In genomic region chr19:6311783-6312182, GRCm38 (mm10) we compare ENCODE assay signal across 2 mouse cellular contexts. TPM values are rescaled to one million over a fixed set of nuclear protein-coding genes. Genes with fewer than 3 reads are reported as not detected.
A peak's percentile ranks its signal among the peaks of the same experiment; 100 is the strongest.
DNase-seq lines count a peak whose midpoint lies in the region; TF ChIP-seq lines count a peak whose summit lies in the region.
"Not testable (repeated sequence)": the region's sequence is repeated elsewhere in the genome, so short reads cannot be mapped to it uniquely, and the experiment has no call there.

No protein-coding gene starts in this region.

- not testable (repeated sequence) for H3K4me2 ChIP-seq in CH12.LX (ENCODE audit: insufficient read depth, low read depth, poor library complexity, severe bottlenecking)

- dilution Hi-C loops in CH12.LX (cut with MboI; ENCODE audit: extremely low pct_ligation_motif_present, extremely low pct_unique_long_range_greater_than_20kb, low sequenced_read_pairs), result not testable (repeated sequence)

- TF ChIP-seq RAD21 in CH12.LX (IDR thresholded peaks at IDR 0.05; ENCODE audit: low read depth, low read length); MEL (IDR thresholded peaks at IDR 0.05; ENCODE audit: low read depth, low read length): not testable (repeated sequence)

- not testable (repeated sequence) for H3K79me2 ChIP-seq in CH12.LX (replicated peaks; ENCODE audit: control insufficient read depth, extremely low read depth, insufficient read depth, poor library complexity, severe bottlenecking); MEL (ENCODE audit: control insufficient read depth, insufficient read depth, low read length, poor library complexity)

- not testable (repeated sequence) for DNase-seq in CH12.LX (ENCODE audit: extremely low read depth); MEL (ENCODE audit: low read depth, low spot score)

- not testable (repeated sequence) for TF ChIP-seq CTCF in CH12.LX (conservative IDR thresholded peaks at IDR 0.05 in 1 of 2, IDR thresholded peaks at IDR 0.05 in 1 of 2; ENCODE audit: low read depth in 2 of 2, low read length in 2 of 2); MEL (IDR thresholded peaks at IDR 0.05 in 2 of 3, conservative IDR thresholded peaks at IDR 0.05 in 1 of 3; ENCODE audit: control insufficient read depth in 1 of 3, insufficient read depth in 1 of 3, low read depth in 2 of 3, low read length in 3 of 3, poor library complexity in 1 of 3, severe bottlenecking in 1 of 3)

- H3K36me3 ChIP-seq in CH12.LX (replicated peaks in 1 of 2; ENCODE audit: control insufficient read depth in 1 of 2, insufficient read depth in 1 of 2, low read length in 1 of 2), result peaks cover 3 to 48% of the 10 kb centered on the region in 2 experiments
- not testable (repeated sequence) for H3K36me3 ChIP-seq in MEL (ENCODE audit: control insufficient read depth in 1 of 2, insufficient read depth in 2 of 2, low read length in 2 of 2)

- not testable (repeated sequence) for H3K27ac ChIP-seq in CH12.LX (ENCODE audit: insufficient read depth, low read depth); MEL (ENCODE audit: control insufficient read depth, low read depth, low read length)

- in situ Hi-C loops in CH12.LX (cut with MboI; ENCODE audit: low pct_ligation_motif_present, low pct_unique_long_range_greater_than_20kb, low sequenced_read_pairs), result loop anchor here (25.0 kb wide), 1 partner anchor 149 kb away; no protein-coding TSS in a partner anchor

- not testable (repeated sequence) for H3K4me3 ChIP-seq in CH12.LX (replicated peaks in 1 of 3; ENCODE audit: low read depth in 2 of 3, low read length in 2 of 3, poor library complexity in 1 of 3); MEL (ENCODE audit: control insufficient read depth in 1 of 2, insufficient read depth in 1 of 2, low read depth in 2 of 2, low read length in 2 of 2)

- H3K27me3 ChIP-seq in CH12.LX (replicated peaks); MEL (ENCODE audit: control insufficient read depth in 1 of 2, insufficient read depth in 2 of 2, low read length in 2 of 2): not testable (repeated sequence)

- not testable (repeated sequence) for TF ChIP-seq POLR2A in CH12.LX (IDR thresholded peaks at IDR 0.05; ENCODE audit: low read depth, low read length); MEL (IDR thresholded peaks at IDR 0.05; ENCODE audit: control insufficient read depth in 1 of 2, insufficient read depth in 1 of 2, low read depth in 1 of 2, low read length in 2 of 2, poor library complexity in 1 of 2)

- H3K4me1 ChIP-seq in CH12.LX (ENCODE audit: control insufficient read depth in 1 of 2, insufficient read depth in 2 of 2), result peaks cover 15 to 20% of the 10 kb centered on the region in 2 experiments
- not testable (repeated sequence) for H3K4me1 ChIP-seq in MEL (ENCODE audit: control insufficient read depth in 1 of 2, insufficient read depth in 2 of 2, low read length in 2 of 2)

- not testable (repeated sequence) for H3K9me3 ChIP-seq in CH12.LX (replicated peaks; ENCODE audit: low read length); MEL (replicated peaks; ENCODE audit: insufficient read depth, low read length)

- not testable (repeated sequence) for H3K9ac ChIP-seq in CH12.LX (ENCODE audit: insufficient read depth, low read depth); MEL (ENCODE audit: control insufficient read depth, low read depth, low read length, poor library complexity, severe bottlenecking)

- TF ChIP-seq EP300 in CH12.LX (IDR thresholded peaks at IDR 0.05; ENCODE audit: low read length); MEL (IDR thresholded peaks at IDR 0.05; ENCODE audit: low read depth in 1 of 2, low read length in 2 of 2): not testable (repeated sequence)

TF ChIP-seq in CH12.LX, 34 proteins besides CTCF, POLR2A, EP300 and RAD21:
- TF ChIP-seq ZNF384 (IDR thresholded peaks at IDR 0.05; ENCODE audit: low read depth, low read length), result peak; percentile 71
- TF ChIP-seq HCFC1 (IDR thresholded peaks at IDR 0.05; ENCODE audit: low read depth, low read length), result peak; percentile 49

TF ChIP-seq in MEL, 35 proteins besides CTCF, POLR2A, EP300 and RAD21:
- TF ChIP-seq ZNF384 (IDR thresholded peaks at IDR 0.05; ENCODE audit: low read depth, low read length) (peak; percentile 86), HCFC1 (IDR thresholded peaks at IDR 0.05; ENCODE audit: low read depth, low read length) (peak; percentile 77)
TF ChIP-seq in MEL: peak in this region for 2; not testable (repeated sequence) for 33.

RNA-seq across cellular contexts. Expression of gene Cdc42bpg, which starts 5.5 kb away (rescaled TPM):
- total RNA-seq in CH12.LX (2012; rRNA removed) (4.1 and 4.2 TPM in 2 replicates), CH12.LX (2014; rRNA removed) (0.65 and 0.79 TPM in 2 replicates), MEL (2012; rRNA removed) (2.0 and 2.6 TPM in 2 replicates)
- polyA plus RNA-seq in CH12.LX (2012; ENCODE audit: insufficient read length, low read depth) (2.3 and 2.6 TPM in 2 replicates), MEL (2012; ENCODE audit: insufficient read depth in 1 of 2, insufficient read length in 2 of 2, low read depth in 1 of 2, low replicate concordance in 2 of 2, missing spikeins in 1 of 2) (1 to 10 TPM in 1 of 2 experiments, not detected in 1; 4.5 TPM)

RNA-seq across cellular contexts. Expression of gene Men1, which starts 23.0 kb away (rescaled TPM):
- total RNA-seq in CH12.LX (2012; rRNA removed), result 42.9 and 43.0 TPM in 2 replicates
- total RNA-seq in CH12.LX (2014; rRNA removed), result 23.5 and 24.9 TPM in 2 replicates
- 50.7 and 67.8 TPM in 2 replicates for polyA plus RNA-seq in CH12.LX (2012; ENCODE audit: insufficient read length, low read depth)
- total RNA-seq in MEL (2012; rRNA removed), result 37.7 and 39.4 TPM in 2 replicates
- 100 to 1,000 TPM in 1 of 2 experiments, not detected in 1; 132 TPM for polyA plus RNA-seq in MEL (2012; ENCODE audit: insufficient read depth in 1 of 2, insufficient read length in 2 of 2, low read depth in 1 of 2, low replicate concordance in 2 of 2, missing spikeins in 1 of 2)

RNA-seq across cellular contexts. Expression of gene Map4k2, which starts 29.2 kb away (rescaled TPM):
- total RNA-seq in CH12.LX (2012; rRNA removed) (77.6 and 95.2 TPM in 2 replicates), CH12.LX (2014; rRNA removed) (55.5 and 56.7 TPM in 2 replicates), MEL (2012; rRNA removed) (8.0 and 10.2 TPM in 2 replicates)
- polyA plus RNA-seq in CH12.LX (2012; ENCODE audit: insufficient read length, low read depth) (119 and 127 TPM in 2 replicates), MEL (2012; ENCODE audit: insufficient read depth in 1 of 2, insufficient read length in 2 of 2, low read depth in 1 of 2, low replicate concordance in 2 of 2, missing spikeins in 1 of 2) (10 to 100 TPM in 1 of 2 experiments, not detected in 1; 22.3 TPM)

RNA-seq across cellular contexts. Expression of gene Ehd1, which starts 35.3 kb away (rescaled TPM):
- 231 and 400 TPM in 2 replicates for total RNA-seq in CH12.LX (2012; rRNA removed)
- total RNA-seq in CH12.LX (2014; rRNA removed), result 97.4 and 131 TPM in 2 replicates
- polyA plus RNA-seq in CH12.LX (2012; ENCODE audit: insufficient read length, low read depth), result 245 and 301 TPM in 2 replicates
- 57.8 and 65.9 TPM in 2 replicates for total RNA-seq in MEL (2012; rRNA removed)
- polyA plus RNA-seq in MEL (2012; ENCODE audit: insufficient read depth in 1 of 2, insufficient read length in 2 of 2, low read depth in 1 of 2, low replicate concordance in 2 of 2, missing spikeins in 1 of 2), result 100 to 1,000 TPM in 1 of 2 experiments, not detected in 1; 105 TPM

RNA-seq across cellular contexts. Expression of gene Sf1, which starts 51.7 kb away (rescaled TPM):
- total RNA-seq in CH12.LX (2012; rRNA removed), result 70.4 and 83.2 TPM in 2 replicates
- 54.5 and 64.7 TPM in 2 replicates for total RNA-seq in CH12.LX (2014; rRNA removed)
- polyA plus RNA-seq in CH12.LX (2012; ENCODE audit: insufficient read length, low read depth), result 229 and 251 TPM in 2 replicates
- total RNA-seq in MEL (2012; rRNA removed), result 65.7 and 71.9 TPM in 2 replicates
- polyA plus RNA-seq in MEL (2012; ENCODE audit: insufficient read depth in 1 of 2, insufficient read length in 2 of 2, low read depth in 1 of 2, low replicate concordance in 2 of 2, missing spikeins in 1 of 2), result 100 to 1,000 TPM; 211 to 245 TPM
